Mouse (Mus musculus) liver, embryonic 14.5 days (tissue): ENCODE measurements around the gene Etv6.

Source experiments
- CTCF ChIP-seq: IDR thresholded peaks from 2 replicates; pipeline ENCODE4 v1.5.1; 2016; ENCODE audit warnings: antibody characterized with exemption, low read depth, control low read depth
- EP300 ChIP-seq: IDR thresholded peaks from 2 replicates; pipeline ENCODE4 v1.6.1; 2016; ENCODE audit warnings: antibody characterized with exemption, low read depth

DNA sequence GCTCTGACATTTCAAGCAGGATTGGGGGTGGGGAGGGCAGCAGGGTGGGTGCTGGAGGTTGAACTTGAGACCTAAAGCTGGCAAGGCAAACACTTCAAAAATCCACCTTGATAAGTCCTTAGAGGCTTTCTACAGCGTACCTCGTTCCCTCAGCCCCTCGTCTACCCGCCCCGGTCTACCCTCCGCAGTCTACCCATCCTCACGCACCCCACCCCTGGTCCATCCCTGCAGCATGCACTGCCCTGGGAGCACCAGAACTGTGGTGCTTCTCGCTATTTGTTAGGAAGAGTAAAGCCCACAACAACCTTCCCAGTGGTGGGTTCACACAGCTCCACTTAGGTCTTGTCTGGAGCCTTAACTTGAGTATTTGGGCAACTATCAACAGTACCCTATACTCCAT is 277.1 kb downstream of the Etv6 start:
- TF ChIP-seq CTCF (no peak), EP300 (no peak)
